Mouse (Mus musculus): ENCODE measurements at regions not wholly inside any gene's neighbourhood (a gene's known extent, or its start where the extent isn't known, plus 50 kb on each side); places are given as distances from the start of the nearest gene placed in this dataset.

DNA sequence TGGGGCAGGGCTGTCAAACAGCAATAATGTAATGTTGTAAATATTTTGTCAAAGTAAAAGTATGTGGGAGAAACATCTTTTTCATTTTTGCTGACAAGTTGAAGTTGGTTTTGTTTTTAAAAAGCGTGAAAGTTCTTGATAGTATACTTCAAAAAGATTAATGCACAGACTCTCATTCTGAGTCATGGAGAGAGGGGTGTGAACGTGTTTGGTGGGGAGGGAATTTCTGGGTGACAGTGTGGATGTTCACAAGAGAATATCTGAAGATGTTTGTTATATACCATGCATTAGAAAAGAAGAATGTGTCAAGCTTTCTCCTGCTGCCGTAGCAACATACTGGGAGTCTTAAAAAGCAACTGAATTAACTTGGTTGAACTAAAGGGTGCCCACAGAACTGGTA, 57.0 kb downstream of the Rps29 start:
- no peak for ATAC-seq (ENCODE audit: insufficient number of reproducible peaks, low FRiP score, low TSS enrichment)

DNA sequence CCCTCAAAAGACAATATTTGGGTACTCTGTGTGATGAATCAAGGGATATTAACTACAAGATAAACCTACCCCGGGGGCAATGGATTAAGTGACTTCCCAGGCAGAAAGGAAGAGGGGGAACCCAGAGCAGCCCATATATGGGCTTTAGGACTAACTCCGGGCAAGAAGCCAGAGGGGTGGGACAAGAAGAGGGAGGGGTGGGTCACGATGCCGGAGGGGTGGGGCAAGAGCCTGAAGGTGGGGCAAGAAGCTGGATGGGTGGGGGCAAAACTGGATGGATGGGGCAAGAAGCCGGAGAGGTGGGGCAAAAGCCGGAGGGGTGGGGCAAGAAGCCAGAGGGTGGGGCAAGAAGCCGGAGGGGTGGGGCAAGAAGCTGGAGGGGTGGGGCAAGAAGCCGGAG, 64.1 kb downstream of the Rps29 start:
- ATAC-seq (ENCODE audit: insufficient number of reproducible peaks, low FRiP score, low TSS enrichment): no peak

DNA sequence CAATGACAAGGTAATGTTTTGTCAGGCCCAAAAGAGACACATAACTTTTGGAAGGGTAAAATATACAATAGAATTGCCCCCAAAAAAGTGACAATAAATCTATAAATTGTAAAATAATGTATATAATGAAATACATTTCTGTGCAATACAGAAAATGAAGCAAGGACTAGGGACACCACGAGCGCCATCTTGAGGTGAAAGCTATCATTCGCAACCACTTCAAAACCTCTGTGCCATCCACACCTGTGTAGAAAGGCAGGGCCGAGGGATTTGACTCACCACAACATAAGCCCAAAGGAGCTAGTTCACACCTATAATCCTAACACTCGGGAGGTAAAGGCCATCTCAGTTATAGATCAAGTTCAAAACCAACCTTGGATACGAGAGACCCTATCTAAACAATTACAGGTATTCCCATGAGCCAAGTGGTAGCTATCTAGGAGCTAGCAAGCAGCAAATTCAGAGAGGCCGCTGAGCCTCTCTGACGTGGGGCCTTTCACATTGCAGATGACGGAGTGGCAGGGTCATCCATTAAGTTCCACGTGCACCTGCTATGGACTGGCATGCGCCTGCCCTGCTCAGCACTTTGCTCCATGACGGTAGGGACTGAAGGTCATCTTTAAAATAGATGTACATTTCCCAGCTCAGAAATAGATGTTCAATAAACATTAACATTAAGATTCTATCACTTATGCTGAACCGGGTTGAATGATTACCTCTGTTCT, 65.8 kb downstream of the Rps29 start:
- ATAC-seq (ENCODE audit: insufficient number of reproducible peaks, low FRiP score, low TSS enrichment): no peak

DNA sequence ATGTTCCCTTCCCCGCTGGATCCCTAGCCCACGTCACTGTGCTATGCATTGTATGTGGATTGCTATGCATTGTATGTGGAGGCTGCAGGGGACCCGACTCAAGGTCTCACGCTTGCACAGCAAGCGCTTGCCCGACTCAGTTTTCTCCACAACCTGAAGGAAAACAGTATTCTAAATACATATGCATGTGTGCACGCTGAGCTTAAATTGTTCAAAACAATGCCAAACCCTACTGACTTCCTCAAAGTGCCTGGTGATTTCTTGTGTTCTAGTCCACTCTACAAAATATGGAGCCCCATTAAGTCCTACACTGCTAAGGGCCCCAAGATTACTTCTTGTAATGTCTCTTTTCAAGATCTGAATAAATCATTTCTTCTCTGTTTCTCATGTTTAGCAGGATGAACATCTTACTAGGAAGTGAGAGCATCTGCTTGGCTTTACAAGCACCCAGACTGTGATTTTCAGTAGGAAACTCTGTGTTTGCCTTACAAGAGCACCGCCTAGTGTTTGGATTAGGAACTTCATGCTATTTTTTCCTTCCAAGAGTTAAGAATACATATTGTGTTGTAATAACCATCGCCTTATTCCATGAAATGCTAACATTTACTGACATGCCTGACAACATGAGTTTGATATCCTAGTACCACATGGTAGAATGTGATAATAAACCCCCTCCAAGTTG, 70.9 kb downstream of the Rps29 start:
- ATAC-seq (ENCODE audit: insufficient number of reproducible peaks, low FRiP score, low TSS enrichment): no peak

DNA sequence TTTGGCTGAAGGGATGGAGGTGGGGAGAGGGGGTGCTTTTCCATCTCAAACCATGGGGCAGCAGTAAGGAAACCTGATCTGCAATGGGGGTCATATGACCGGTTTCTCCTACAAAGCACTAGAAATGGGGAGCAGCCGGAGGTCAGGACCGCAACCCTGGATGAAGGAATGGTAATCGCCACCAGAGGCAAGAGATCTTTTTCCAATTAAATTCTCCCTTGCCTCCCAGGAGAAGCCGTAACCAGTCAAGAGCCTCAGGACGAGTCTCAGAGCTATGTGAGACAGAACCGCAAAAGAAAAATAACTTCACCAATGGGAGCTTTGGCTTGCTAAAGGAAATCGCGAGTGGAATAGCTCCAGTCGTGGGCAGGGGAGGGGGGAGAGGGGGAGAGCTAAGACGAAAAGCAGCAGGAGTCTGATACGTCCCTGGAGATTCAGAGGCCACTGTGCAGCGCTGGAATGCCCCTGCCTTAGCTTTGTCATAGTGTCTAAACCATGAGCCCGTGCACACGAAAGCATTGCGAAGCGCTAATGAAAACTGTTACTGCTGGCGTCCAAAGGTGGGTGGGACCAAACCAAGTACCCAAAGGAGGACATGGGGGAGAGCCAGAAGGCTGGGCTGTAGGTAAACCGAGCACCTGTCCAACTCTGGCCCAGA, 73.3 kb downstream of the Rps29 start:
- ATAC-seq (ENCODE audit: insufficient number of reproducible peaks, low FRiP score, low TSS enrichment): no peak

DNA sequence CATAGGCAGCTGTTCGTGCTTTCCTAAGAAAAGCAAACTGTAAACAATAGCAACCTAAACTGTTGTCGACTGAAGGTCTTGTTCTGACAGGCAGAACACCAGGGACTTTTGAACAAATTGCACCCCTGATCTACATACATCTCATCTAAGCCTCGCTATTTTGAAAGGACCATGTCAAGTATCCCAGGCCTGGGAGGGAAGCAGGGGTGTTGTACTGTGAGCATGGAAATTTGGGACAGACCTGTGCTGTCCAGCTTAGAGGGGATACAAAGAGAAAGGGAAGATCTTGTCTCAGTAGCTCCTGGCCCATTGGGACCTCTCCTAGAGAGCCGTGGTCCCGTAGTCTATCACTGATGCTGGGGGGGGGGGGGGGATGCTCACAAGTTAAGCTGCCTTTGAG, 74.3 kb downstream of the Rps29 start:
- ATAC-seq (ENCODE audit: insufficient number of reproducible peaks, low FRiP score, low TSS enrichment): no peak

DNA sequence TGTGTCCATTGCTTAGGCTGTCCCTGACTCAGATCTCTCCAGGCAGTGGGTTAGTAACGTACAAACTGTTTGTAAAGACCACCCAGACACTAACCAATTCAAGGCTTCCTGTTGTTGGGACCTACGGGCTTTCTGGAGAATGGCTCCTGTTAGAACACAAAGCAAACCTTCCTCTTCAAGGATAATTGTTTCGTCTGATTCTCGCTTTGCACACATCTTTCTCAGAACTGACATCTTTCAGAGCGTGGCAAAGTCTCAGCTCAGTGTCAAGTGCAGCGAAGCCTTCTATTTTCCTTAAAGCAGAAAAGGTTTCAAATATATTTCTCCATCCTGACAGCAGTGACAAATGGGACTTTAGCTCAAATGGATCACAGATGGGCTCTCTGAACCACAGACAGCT, 76.9 kb downstream of the Rps29 start:
- ATAC-seq (ENCODE audit: insufficient number of reproducible peaks, low FRiP score, low TSS enrichment): no peak

DNA sequence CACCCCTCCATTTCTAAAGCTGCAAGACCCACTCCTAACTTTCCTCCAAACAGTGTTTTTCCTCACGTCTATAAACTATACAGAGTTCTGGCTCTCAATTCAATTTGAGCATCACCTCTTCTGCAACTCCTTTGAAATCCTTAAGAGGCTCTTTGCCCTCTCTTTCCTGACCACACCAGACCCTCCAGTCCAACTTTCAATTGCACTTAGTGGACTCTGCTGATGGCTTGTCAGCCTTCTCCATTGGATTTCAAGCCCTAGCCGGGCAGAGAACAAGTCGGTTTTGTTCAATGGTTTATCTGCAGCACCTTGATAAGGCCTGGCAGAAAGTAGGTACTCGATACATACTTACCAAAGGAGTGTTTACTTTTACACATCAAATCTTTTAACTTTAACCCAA, 119.4 kb downstream of the Rps29 start:
- ATAC-seq (ENCODE audit: insufficient number of reproducible peaks, low FRiP score, low TSS enrichment): no peak

DNA sequence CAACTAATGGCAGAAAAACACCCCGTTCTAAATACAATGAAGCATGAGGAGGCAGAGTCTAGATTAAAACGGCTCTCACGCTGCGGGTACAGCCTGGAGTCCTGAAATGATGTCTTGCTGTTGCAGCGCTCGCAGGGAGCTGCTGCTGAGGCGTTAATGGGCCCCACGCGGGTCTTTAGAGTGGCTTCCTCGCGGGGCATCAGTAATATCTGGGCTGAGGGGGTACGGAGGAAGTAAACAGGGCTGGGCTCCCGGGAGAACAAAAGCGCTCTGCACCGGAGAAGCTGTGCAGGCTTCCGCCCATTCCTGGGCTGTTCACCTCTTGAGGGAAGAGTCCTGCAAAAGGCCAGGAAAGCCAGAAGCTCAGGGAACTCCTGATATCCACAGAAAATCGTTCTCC, 135.4 kb downstream of the Rps29 start:
- no peak for ATAC-seq (ENCODE audit: insufficient number of reproducible peaks, low FRiP score, low TSS enrichment)

DNA sequence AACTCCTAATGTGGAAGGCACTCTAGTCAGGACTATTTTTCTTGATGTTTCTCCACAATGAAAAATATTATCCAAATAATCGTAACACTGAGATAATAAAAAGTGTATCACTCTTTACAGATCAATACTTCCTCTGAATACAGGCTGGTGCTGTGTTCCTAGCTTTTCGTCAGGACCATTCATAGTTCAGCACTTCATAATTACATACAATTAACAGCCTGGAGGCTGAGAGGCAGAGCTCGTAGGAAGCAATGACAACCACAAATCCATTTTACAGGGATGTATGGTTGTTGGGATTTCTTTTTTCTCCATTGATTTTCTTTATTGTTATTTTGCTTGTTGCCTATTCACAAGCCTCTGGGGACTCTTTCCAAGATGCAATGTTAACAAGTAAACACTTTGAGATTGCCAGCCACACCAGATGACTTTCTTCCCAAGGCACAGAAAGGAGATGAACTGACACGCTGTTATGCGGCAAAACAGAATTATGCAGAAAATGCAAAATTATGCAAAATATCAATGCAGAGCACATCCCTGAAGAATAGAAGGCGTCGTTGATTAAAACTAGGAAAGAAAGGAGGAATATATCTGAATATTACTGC, 142.2 kb downstream of the Rps29 start:
- no peak for ATAC-seq (ENCODE audit: insufficient number of reproducible peaks, low FRiP score, low TSS enrichment)

DNA sequence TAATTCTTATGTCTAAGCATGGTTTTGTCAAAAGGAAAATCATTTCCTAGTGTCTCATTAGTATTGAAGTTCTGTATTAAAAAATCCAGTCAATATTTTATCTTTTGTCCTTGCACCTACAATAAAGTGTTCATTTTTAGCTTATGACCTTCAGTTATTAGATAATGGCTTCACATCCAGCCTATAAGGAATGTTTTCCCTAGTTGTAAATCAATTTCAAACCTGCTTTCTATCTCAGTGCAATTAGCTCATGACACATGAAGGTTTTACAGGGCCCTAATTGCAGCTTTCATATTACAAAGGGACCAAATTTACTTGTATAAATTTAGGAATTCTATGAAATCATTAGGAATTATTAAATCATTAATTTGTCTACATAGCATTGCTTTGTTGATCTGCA, 153.8 kb downstream of the Rps29 start:
- ATAC-seq (ENCODE audit: insufficient number of reproducible peaks, low FRiP score, low TSS enrichment): no peak

DNA sequence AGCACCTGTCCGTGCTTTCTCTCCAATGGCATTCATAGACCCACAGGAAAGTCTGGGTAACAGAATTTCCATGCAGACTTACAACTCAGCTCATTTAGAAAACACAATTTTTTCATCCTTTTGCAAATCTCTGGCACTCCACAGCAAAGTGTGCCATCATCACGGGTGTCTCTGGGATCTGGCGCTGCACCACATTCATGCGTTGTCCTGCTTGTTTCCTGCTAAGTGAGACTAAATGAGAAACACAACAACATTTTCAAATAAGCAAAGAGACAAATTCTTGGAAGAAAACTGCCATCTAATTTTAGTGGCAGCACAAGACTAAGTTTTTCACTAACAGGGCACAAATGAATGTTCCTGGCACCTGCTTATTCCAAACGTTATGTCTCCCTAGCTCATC, 156.9 kb downstream of the Rps29 start:
- no peak for ATAC-seq (ENCODE audit: insufficient number of reproducible peaks, low FRiP score, low TSS enrichment)

DNA sequence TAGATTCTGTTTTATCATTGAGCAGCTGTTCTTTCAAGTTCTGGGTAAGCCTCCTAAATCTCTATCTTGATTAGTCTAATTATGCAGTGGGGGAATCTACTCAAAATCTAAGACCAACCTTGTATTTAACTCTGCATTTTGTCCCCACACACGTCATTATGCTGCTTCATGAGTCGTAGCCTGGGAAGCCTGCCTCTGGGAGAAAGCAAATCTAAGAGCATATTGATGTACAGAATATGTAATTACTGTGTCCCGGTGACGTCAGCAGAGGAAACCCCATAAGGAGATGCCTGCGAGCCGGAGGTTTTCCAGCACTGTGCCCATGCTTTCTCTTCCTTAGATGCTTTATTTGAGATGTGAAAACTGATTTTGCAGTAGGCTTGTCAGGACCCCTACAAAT, 161.7 kb downstream of the Rps29 start:
- no peak for ATAC-seq (ENCODE audit: insufficient number of reproducible peaks, low FRiP score, low TSS enrichment)

DNA sequence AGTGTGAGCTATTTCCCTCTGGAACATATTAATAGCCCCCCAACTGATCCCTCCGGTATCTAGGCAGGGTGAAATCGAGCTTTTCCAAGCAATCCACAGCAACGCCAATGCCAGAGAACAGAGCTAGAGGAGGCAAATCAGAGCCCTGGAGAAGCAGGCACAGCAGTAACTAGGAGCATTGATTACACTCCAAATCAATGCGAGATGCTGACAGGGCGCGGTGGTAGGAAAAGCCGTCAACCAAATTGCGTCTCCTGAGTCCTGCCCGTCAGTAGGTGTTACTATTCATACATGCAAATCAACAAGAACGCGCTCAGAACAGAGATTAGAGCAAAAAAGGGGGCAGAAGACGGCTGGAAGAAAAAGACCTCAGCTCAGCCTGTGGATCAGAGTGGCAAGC, 162.2 kb downstream of the Rps29 start:
- ATAC-seq (ENCODE audit: insufficient number of reproducible peaks, low FRiP score, low TSS enrichment): no peak

DNA sequence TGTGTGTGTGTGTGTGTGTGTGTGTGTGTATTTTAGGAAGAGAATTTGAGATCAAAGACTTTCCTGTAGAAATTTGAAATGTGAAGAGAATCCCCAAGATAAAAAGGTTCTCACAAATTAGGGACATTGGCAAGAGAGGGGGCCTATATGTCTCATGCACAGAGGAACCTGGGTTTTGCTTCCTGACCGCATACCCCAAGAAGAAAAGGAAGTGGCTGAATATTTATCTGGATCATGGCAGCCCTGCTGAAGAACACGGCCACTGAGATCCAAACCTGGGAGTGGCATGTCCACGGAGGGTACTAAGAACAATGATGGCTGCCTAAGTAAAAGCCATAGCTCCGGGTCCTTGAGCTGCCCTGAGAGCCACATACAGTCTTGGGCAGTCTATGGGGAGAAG, 178.3 kb downstream of the Rps29 start:
- no peak for ATAC-seq (ENCODE audit: insufficient number of reproducible peaks, low FRiP score, low TSS enrichment)

DNA sequence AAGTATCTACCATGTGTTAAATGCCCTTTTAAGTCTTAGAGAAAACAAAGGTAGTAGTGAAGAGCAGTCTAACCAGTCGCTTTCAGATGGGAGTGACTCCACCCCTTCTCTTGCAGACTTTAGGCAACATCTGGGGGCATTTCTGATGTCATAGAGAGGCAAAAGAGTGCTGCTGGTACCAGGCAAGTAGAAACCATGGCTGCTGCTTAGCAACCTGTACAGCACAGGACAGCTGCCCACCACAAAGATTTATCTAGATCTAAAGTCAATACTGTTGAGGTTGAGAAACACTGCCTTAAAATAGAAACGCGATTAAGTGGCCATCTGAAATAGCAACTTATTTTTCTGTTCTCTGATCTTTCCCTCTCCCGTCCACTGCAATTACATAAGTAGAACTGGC, 178.8 kb downstream of the Rps29 start:
- no peak for ATAC-seq (ENCODE audit: insufficient number of reproducible peaks, low FRiP score, low TSS enrichment)

DNA sequence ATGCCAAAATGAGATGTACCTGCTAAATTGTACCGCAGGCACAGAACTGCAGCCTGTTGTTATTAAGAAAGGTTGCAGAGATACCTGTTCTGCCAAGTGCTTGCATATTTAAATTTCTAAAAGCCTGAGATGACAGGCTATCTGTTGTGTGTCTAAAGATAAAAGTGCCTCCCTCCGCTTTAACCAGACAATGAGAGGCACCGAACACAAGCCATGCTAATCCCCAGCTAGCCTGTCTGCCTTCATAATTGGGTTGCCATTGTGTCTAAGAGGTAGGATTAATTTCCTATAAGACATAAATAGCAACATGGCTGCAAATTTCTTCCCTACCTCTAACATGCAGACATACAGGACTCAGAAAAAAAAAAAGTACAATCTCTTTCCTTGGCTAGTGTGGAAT, 179.8 kb downstream of the Rps29 start:
- no peak for ATAC-seq (ENCODE audit: insufficient number of reproducible peaks, low FRiP score, low TSS enrichment)

DNA sequence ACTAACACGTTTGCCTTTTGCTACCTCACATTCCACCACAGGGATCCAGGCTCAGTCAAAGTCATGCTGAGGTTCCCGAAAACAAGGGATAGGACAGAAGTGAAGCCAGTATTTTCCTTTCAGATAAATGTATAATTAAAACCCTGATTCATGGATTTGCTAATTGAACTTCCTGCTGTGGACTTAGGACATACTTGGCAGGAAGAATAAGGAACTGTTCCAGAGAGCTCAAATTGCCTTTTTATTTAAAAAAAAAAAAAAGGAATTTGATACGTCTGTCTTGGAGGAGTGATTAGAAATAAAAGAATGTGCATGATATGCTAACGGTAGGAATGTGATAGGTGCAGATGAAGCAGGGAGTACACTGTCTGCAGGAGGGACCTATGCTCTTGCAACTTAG, 181.7 kb downstream of the Rps29 start:
- ATAC-seq (ENCODE audit: insufficient number of reproducible peaks, low FRiP score, low TSS enrichment): no peak

DNA sequence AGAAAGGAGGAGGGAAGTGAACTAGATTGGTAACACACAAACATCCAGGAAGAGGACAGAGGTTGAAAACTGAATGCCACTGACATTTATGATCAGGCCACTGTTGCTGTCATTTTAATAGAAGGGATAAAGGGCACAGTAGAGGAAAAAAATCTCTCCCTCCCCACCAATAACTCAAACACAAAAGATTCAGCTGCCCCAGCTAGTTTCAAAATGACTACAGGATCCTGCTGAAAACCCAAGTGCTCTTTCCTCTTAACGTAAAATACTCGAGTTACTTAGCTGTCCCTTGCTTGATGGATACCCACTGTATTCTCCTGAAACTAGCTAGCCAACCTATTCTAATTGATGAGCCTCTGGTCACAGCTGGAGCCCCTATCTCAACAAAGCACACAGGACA, 211.7 kb downstream of the Rps29 start:
- ATAC-seq (ENCODE audit: insufficient number of reproducible peaks, low FRiP score, low TSS enrichment): no peak

DNA sequence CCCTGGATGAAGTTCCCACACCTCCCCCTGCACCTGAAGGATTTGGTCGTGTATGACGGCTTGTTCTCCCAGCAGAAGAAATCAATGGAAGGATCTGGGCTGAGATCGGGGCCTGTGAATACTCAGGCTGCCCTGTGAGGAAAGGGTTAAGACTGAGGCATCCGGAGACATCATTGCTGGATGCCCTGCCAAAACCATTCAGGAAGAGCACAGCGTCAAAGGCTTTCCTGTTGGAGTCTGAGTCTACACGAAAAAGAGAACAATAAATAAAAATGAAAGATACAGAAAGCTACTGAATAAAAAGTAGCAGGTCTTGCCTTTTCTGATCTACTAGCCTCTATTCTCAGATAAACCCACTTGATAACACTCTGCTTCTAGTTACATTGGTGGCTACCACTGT, 248.4 kb downstream of the Rps29 start:
- ATAC-seq (ENCODE audit: insufficient number of reproducible peaks, low FRiP score, low TSS enrichment): no peak

DNA sequence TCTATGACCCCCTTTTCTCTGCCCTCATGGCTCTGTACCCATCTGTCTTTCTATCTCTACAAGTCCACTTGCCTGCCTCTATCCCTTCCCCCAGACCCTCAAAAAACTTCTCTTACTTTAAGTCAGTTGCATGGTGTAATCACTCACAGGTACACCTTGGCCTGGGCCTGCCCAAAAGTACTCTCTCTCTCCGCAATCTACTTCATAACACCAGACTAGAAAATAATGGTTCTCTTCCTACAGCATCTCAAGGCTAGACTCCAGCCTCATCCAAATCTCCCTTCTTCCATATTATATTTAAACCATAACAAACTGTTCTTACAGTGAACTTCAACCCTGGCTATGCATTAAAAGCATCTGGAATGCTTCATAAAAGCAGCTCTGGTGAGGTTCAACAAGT, 254.2 kb downstream of the Rps29 start:
- ATAC-seq (ENCODE audit: insufficient number of reproducible peaks, low FRiP score, low TSS enrichment): no peak

Measured in cerebellum, adult (tissue).